Mouse (Mus musculus) T-helper 1 cell (primary cell): ENCODE results near the gene Exosc8.
"Not testable (repeated sequence)": the region's sequence is repeated elsewhere in the genome, so short reads cannot be mapped to it uniquely, and the experiment has no call there.

ENCODE experiments used
- in situ Hi-C: fragments of 300-600 bp; cut with MboI, MseI; formaldehyde crosslinking; loops from one replicate; pipeline ENCODE4 v1.15.1; 2025; ENCODE audit warnings: high pct_unique_total_duplicates

Exosc8 gene

DNA sequence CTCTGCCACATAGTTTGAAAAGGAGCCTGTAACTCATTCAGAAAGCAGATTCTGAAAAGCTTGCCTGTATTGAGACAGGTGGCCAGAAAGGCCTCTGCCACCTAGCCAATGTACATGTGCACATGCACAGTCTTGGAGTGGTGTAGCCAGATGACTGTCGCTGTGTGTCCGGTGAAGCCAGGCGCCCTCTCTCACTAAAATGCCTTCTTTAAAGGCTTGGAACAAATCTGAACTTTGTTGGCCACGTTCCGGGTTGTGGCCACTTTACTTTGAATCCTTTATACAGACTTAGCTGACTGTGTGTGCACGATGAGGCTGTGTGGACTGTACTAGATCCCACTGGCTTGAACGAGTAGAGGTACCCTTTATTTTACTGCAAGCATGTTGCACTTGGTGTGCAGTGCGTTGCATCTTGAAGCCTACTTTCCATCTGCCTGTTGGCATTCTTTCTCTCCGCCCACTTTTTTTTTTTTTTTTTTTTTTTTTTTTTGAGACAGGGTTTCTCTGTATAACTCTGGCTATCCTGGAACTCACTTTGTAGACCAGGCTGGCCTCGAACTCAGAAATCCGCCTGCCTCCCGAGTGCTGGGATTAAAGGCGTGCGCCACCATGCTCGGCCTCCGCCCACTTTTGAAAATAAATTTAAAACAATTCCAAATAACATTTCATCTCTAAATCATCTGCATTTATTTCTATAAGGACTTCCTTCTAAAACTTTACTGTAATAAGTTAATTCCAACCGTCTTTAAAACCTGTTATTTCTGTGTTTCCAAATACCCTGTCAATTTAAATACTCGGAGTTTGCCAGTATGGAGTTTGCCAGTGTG lies 1.1 kb upstream of the Exosc8 start:
- in situ Hi-C loops: loop anchor here (25.0 kb wide), 1 partner anchor 874 kb away; the partner anchor contains the start of gene Ufm1

DNA sequence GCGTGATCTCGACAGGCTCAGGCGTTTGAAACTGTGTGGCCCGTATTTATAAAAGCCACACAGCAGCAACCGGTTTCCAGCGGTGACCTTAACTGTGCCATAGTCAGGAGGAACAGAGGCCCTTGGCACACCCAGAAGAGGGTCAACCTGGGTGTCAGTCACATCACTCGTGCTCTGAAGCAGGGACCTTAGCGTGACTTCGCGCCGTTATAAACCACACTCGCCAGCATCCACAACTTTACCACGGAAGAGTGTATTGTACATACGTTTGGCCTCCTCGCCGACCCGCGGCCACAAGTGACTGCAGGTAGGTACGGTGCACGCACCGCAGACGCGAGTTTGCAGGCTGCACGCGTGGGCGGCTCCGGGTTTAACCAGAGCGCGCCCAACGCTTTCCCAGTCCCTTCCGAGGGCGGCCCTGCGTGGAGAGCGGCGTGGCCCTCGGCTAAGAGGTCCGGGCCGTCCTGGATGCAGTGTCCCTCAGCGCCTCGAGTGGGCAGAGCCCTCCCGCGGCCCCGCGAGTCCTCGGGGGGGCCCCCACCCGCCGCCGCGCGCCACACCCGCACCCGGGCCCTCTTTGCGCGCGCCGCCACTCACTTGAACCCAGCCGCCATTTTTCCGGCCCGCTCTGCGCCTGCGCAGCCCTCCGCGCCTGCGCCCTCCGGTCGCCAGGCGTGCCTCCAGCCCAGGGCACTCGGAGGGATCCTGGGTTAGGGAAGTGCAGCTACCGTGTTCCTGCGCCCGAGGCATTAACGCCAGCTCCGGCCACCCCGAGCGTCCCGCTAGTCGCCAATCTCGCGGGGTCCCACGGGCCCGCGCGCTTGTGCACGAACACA lies 564 bp downstream of the Exosc8 start:
- in situ Hi-C loops: loop anchor here (25.0 kb wide), 1 partner anchor 872 kb away; the partner anchor contains the start of gene Ufm1

DNA sequence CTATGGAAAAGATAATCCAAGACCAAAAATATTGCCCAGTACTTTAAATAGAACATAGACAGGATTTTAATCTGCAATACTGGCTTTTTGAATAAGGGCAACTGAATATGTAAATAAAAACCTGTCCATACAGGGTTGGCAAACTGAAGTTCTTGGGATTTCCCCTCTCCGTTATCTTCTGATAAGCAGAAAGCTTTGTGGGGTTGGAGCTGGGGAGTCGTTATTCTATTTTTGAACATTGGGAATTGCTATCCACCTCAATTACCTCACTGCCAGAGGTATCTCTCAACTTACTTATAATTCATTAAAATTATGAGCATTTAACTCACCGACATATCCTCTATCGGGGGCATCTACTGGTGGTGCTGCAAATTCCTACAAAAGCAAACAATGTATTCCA lies 2.8 kb downstream of the Exosc8 start:
- in situ Hi-C loops: loop anchor here (25.0 kb wide), 1 partner anchor 870 kb away; the partner anchor contains the start of gene Ufm1

DNA sequence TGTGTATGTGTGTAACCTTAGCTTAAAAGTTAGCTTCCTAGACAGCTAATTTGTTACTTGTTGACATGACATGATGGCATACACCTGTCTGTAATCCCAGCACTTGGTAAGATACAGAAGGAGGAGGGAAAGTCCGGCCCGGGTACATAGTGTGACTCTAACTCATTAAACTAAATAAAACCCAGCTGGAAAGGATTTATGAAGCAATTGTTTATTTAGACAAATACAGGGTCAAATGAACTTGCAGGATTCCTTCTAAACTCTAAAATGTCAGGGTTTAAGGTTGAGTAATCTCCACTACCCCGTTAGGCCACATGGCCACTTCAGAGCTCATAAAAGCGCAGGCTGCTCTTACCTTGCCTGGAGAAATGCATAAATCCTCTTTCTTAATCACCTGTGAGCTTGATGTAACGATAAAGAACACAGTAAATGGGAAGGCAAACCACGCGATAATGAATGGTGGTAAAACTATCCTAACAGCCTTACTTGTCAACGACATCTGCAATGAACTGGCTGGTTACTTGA lies 3.5 kb downstream of the Exosc8 start:
- in situ Hi-C loops: loop anchor here (25.0 kb wide), 1 partner anchor 869 kb away; the partner anchor contains the start of gene Ufm1

DNA sequence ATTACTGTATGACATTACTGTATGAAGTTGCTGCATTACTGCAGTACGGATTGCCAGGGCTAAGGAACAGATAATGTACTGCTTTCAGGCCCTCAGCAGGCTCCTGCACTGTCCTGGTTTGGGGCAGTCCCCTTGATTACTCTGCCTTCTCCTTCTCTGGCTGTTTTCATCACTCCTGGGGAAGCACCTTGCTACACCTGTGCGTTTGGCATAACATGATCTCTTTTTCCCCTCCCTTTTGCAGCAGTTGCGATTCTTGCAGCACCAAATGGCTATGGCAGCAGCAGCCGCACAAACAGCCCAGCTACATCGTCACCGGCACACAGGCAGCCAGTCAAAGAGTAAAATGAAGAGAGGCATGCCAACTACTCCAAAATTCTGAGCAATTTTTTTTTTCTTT lies 7.1 kb downstream of the Exosc8 start:
- in situ Hi-C loops: loop anchor here (25.0 kb wide), 1 partner anchor 866 kb away; the partner anchor contains the start of gene Ufm1

DNA sequence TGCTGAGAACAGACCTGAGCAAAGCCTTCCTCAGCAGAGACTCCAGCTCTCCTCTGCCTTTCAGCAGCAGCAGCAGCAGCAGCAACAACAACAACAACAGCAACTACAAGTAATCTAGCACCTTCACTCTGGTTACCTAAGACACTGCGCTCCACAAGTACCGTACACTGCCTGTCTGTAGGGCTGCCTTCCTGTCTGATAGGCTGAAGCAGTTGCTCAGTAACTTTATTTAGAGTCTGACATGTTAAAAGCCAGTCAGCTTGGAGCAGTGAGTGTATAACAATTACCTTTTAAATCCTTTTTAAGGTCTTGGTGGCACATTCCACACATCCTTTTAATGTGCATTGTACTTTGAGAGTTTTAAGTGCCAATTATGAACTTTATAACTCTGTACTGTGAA lies 7.6 kb downstream of the Exosc8 start:
- in situ Hi-C loops: loop anchor here (25.0 kb wide), 1 partner anchor 865 kb away; the partner anchor contains the start of gene Ufm1

DNA sequence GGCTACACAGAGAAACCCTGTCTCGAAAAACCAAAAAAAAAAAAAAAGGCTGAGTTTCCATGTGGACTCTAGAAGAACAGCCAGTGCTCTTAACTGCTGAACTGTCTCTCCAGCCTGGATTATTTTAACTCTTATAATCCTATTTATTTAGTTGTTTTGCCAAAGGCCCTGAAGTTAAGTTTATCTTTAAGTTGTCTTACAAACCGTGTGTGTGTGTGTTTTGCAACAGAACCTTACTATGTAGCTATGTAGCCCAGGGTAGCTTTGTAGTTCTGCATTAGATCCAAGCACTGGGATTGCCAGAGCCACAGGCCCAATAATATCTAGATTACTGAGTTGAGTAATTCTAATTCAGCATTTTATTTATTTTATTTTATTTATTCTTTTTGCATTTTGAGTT lies 9.8 kb downstream of the Exosc8 start:
- in situ Hi-C loops: loop anchor here (25.0 kb wide), 1 partner anchor 863 kb away; the partner anchor contains the start of gene Ufm1

DNA sequence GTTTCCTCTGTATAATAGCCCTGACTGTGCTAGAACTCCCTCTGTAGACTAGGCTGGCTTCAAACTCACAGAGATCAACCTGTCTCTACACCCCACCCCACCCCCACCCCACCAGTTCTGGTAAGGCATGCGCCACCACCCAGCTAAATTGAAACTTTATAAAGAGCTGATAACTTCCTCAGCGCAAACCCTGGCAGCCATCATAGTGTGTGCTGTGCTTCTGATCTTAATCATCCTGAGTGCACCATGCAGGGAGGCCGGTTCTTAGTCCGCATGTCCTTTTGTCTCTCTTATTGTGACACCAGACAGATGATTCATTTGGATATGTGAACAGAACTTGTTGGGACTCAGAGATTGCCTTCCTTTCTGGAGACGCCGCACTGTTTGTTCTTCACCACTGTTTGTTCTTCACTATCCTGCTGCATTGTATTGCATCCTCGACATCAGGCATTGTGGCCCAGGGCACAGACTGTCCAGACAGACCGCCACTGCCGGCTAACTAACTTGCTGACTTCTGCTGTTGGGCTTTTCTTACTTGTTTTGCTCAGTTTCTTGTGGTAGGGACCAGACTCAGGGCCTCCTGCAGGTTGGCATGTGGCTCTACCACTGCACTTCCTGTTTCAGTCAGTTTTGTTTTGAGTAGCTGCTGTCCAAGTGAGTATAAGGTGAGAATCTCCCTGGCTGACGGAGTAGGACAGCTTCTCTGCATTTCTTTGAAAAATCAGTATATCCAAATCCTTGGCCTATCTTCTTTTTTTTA lies 11.3 kb downstream of the Exosc8 start:
- in situ Hi-C loops: no loop called here

DNA sequence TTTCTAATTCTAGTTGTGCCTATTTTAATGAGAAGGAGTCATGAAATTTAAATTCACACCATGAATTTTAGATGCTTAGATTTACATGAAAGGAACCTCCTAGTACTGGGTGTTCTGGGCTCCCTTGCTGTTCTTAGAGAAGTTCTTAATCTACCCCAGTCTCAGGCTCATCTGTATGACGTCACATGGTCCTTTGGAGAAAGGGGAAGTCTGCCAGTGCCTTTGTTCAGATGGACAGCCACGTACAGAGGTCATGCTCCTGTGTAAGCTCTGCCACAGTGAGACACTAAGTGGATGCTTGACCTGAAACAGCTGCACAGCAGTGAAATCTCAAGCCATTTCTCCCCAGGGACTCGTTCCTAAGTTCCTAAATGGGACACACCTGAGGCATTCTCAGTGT lies 16.2 kb downstream of the Exosc8 start:
- in situ Hi-C loops: no loop called here

DNA sequence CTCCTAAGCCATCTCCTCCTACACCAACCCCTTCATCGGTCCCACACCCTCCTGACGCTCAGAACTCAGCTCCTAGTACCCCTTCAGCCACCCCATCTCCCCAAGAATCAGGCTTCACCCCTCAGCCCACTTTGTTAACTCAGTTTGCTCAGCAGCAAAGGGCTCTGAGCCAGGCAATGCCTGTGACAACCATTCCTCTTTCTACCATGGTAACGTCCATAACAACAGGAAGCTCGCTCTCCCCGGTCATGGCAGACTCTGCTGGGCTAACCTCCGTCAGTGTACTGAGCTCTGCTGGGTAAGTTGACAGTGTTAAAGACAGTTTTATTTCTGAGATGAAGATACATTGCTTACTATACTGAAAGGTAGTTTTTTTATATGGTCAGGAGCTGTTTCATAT lies 17.8 kb downstream of the Exosc8 start:
- in situ Hi-C loops: no loop called here

DNA sequence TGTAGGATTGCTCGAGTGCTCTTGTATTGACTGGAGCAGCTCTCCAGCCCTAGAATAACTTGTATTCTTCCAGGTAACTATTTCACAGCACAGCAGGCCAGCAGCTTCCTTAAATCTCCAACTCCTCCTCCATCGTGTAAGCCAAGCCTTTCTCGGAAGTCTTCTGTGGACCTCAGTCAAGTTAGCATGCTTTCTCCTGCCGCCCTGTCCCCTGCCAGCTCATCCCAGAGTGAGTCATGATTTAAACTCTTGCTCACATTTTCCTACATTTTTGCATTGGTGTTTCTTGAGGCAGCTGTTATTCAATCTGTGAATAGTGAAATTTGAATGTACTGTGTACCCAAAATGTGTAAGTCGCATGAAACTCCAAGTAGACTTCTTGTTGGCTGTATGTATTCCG lies 19.7 kb downstream of the Exosc8 start:
- in situ Hi-C loops: no loop called here

DNA sequence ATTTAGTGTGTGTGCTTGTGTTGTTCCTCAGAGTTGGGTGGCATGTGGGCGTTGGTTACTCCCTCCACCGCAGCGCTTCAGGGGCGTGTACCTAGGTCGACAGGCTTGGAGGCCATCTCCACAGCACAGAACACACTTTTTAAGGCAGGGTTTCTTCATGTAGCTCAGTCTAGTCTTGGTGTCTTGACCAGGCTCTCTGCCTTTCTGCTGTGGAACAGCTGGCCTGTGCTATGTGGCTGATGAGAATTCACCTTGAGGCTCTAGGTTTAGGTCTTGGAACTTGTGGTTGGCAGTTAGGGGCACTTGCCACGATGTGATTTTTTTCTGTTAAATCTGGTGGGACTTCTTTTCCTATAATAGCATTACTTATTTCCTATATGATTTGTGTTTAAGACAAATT lies 20.9 kb downstream of the Exosc8 start, which contains the start of gene Gm21958:
TSS of gene Gm21958 (minus strand) at position 101 of the 400 bp plus-strand sequence.
- in situ Hi-C loops: no loop called here

DNA sequence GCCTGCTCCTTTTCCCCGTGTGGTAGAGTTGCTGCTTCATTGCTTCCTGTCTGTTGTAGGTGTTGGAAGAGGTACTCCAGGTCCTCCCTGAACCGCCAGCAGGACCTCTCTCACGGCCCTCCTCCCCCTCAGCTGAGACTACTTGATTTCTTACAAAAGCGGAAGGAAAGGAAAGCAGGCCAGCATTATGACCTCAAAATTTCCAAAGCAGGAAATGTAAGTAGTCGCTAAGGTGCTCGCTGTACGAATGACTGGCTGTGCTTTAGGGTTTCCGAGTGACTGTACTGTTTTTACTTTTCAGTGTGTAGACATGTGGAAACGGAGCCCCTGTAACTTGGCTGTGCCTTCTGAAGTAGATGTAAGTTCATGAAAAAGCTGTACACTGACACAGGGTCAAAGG lies 26.2 kb downstream of the Exosc8 start:
- in situ Hi-C loops: no loop called here

DNA sequence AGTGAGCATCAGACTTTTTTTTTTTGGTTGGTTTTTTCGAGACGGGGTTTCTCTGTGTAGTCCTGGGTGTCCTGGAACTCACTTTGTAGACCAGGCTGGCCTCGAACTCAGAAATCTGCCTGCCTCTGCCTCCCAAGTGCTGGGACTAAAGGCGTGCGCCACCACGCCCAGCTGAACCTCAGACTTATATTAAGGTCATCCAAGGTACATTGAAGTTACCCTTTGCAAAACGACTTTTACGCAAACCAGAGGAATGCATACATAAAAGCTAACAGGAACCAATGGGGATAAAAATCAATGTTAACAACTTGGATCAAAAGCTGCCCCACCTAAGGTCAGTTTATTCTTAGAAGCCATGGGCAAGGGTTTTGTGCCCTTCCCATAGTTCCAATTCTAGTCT lies 31.1 kb downstream of the Exosc8 start:
- in situ Hi-C loops: not testable (repeated sequence)

DNA sequence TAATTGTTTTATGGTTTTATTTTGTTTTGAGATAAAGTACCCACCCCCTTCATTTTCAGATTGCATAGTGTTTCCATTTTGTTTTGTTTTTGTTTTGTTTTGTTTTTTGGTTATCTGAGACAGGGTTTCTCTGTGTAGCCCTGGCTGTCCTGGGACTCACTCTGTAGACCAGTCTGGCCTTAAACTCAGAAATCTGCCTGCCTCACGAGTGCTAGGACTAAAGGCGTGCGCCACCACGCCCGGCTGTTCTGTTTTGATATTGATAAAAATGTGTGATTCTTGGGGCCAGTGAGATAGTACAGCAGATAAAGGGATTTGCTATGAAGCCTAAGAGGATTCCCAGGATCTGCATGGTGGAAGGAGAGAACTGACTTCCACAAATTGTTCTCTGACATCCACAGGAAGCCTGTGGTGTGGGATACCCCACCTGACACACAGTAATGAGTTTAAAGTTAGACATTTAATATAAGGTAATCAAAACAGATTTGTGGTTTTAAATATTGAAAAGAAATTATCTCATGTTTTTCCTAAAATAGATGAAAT lies 35.4 kb downstream of the Exosc8 start:
- in situ Hi-C loops: no loop called here

DNA sequence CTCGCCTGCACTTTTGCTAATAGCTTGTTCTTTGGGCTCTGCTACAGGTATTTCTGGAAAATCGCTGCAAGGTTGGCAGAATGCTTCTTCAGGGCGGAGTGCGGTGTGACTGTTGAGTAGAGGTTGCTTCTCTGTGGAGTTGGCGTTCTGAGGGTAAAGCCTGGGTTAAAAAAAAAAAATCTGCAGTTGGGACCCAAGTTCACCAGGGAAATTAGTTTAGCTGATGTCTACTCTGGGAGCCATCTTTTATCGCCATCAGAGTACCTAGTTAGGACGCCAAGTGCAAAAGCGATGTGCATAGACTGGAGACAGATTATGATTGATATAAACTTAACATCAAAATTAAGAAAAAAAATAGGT lies 42.2 kb downstream of the Exosc8 start:
- in situ Hi-C loops: no loop called here

DNA sequence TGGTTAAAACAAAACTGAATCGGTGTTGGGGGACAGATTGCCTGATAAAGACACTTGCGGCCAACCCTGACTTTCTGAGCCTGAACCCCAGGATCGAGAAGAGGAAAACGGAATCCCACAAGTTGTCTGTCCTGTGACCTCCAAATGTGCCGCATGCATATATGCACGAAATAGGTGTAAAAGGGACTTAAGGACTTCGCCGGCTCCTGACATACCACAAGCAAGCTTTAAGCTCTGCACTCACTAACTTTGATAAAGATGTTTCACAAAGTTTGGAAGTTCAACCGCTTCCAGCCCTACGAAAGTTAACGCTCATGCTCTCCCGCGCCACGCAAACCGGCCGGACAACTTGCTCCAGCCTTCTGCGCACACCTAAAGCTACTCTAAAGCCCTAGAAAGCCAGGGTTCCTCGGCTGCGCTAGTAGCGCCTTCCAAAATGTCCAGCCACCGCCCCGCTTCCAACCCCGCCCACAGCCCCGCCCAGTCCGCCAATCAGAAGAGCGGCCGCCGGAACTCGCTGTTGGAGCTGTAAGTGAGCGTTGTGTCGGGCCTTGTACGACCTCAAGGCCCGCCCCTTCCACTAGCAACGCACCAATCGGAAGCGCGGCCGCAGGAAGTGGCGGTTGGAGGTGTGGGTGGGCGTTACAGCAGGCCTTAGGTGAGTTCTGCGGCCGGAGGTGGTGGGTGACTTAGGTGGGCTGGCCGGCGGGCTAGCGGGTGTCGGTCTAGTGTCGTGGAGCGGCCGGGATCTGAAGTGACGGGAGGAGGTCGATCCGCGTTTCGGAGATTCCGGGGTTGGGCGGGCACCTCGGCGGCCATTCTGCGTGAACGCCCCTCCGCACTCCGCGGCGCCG lies 42.8 kb downstream of the Exosc8 start, which contains the start of gene Supt20:
TSS of gene Supt20 (plus strand) at position 606 of the 854 bp plus-strand sequence.
- in situ Hi-C loops: no loop called here

DNA sequence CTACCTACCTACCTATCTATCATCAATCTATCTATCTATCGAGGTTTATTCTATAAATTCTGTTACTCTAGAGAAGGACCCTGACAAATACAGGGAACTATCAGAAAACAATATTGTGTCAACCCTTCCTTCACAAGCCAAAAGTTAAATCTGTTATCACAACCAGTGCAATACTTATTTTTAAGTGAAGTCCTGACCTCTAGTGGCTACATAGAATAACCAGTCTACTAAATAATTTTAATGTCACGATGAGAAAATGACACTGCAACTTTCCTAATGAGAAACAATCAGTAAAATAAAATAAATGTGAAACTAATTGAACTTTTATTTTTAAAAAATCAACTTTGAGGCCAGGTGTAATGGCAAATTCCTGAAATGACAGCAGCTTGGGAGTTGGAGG lies 46.1 kb downstream of the Exosc8 start:
- in situ Hi-C loops: loop anchor here (5.0 kb wide), 1 partner anchor 332 kb away; no protein-coding TSS in a partner anchor

DNA sequence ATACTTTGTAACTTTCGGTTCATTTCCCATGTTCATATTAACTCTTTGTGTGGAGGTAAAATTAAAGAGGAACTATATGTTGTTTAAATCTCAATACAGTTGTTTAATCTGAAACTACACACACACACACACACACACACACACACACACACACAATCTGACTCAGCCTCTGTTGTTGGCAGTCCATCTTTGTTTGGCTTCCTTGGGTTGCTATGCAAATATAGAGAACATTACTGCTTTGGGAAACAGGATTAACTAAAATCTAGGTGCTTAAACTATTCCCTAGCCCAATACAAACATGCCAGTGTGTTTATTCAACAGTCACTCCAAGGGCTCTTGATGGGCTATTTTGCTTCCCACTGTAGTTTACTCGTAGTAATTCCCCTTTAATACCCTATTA lies 47.9 kb downstream of the Exosc8 start:
- in situ Hi-C loops: loop anchor here (5.0 kb wide), 1 partner anchor 330 kb away; no protein-coding TSS in a partner anchor

DNA sequence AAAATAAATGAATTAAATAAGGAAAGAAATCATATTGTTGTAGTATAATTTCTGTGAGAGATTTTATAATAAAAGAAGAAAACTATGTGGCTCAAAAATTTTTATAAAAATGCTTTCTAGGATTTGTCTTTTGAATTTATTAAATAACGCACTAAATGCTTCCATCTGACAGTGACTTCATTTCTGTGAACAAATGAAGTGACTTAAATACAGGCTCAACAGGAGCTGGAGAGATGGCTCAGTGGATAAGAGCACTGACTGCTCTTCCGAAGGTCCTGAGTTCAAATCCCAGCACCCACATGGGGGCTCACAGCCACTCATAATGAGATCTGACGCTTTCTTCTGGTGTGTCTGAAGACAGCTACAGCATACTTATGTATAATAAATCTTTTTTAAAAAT lies 50.0 kb downstream of the Exosc8 start:
- in situ Hi-C loops: loop anchor here (5.0 kb wide), 1 partner anchor 328 kb away; no protein-coding TSS in a partner anchor
